Mouse (Mus musculus): ENCODE measurements at regions not wholly inside any gene's neighbourhood (a gene's known extent, or its start where the extent isn't known, plus 50 kb on each side); places are given as distances from the start of the nearest gene placed in this dataset.

DNA sequence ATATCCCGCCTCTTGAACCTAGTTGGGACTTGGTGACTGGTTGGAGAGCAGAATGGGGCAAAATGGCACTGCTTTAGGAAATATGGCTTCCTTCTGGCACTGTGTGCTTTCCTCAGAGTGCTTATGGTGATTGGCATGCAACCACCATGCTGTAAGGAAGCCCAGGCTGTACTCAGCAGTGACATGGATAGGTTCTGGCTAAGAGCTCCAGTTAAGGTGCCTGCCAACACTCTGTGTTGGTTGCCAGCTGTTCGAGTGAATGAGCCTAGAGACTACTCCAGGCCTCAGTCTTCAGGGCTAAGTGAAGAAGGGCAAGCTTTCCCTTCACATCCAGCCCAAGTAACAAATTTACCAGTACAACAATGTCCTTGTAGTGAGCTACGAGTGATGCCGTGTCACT, 301.9 kb downstream of the Otol1 start:
- Histone ChIP-seq H3K4me2 (ENCODE audit: low read length) (no peak overlapping the region), H3K4me3 (ENCODE audit: low read length) (no peak overlapping the region), H3K9ac (ENCODE audit: low read depth, low read length) (no peak overlapping the region), H3K27ac (ENCODE audit: low read depth, low read length) (no peak overlapping the region), H3K36me3 (ENCODE audit: control insufficient read depth, insufficient read depth, low read length) (no peaks in the 10 kb centered on the region), H3K27me3 (replicated peaks; ENCODE audit: control insufficient read depth, insufficient read depth, low read length) (no peaks in the 10 kb centered on the region), H3K9me3 (ENCODE audit: control insufficient read depth, low read length) (no peaks in the 10 kb centered on the region), H3K4me1 (ENCODE audit: control insufficient read depth, insufficient read depth, low read depth, low read length) (no peaks in the 10 kb centered on the region)
- peak; percentile 68 for ATAC-seq
- 66% methylated on average over 4 of the region's 4 CpGs for WGBS

DNA sequence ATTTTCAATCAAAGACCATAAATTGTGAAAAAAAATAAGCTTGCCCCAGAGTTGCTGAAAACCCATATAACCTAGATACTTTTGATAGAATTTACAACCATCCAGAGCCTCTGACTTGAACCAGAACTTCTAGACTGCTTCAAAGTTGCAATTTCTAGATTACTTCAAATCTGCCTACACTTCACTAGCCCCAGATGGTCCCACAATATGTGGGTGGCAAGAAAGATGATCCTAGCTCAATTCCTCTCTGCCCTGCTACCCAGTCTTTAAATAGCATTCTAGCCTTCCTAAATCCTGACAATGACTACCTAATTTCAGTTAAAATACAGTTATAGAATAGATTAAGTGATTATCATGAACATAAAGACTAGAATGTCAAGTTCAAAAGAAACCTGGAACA, 303.6 kb downstream of the Otol1 start:
- Histone ChIP-seq H3K9ac (ENCODE audit: low read depth, low read length) (no peak overlapping the region), H3K9me3 (ENCODE audit: control insufficient read depth, low read length) (no peaks in the 10 kb centered on the region), H3K4me2 (ENCODE audit: low read length) (no peak overlapping the region), H3K4me3 (ENCODE audit: low read length) (no peak overlapping the region), H3K27me3 (replicated peaks; ENCODE audit: control insufficient read depth, insufficient read depth, low read length) (no peaks in the 10 kb centered on the region), H3K36me3 (ENCODE audit: control insufficient read depth, insufficient read depth, low read length) (no peaks in the 10 kb centered on the region), H3K4me1 (ENCODE audit: control insufficient read depth, insufficient read depth, low read depth, low read length) (no peaks in the 10 kb centered on the region), H3K27ac (ENCODE audit: low read depth, low read length) (no peak overlapping the region)
- ATAC-seq = no peak

DNA sequence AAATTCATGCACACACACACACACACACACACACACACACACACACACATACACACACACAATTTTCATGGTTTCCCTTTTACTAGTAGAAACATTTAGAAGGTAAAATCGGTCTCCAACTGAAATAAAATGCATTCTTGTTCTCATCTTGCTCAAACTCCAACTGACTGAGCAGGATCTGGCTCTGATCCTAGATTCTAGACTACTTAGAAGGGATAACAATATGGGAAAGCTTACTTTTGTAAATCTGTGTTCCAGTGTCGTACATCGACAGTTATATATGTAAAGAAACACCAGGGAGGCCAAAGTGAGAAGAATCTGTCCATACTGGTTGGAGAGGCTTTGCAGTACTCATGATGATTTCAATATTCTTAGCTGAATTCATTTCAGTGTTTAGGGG, 304.6 kb downstream of the Otol1 start:
- no peak for ATAC-seq
- 81% methylated on average over 3 of the region's 3 CpGs for WGBS
- Histone ChIP-seq H3K4me3 (ENCODE audit: low read length) (no peak overlapping the region), H3K36me3 (ENCODE audit: control insufficient read depth, insufficient read depth, low read length) (no peaks in the 10 kb centered on the region), H3K27me3 (replicated peaks; ENCODE audit: control insufficient read depth, insufficient read depth, low read length) (no peaks in the 10 kb centered on the region), H3K9ac (ENCODE audit: low read depth, low read length) (no peak overlapping the region), H3K27ac (ENCODE audit: low read depth, low read length) (no peak overlapping the region), H3K4me2 (ENCODE audit: low read length) (no peak overlapping the region), H3K9me3 (ENCODE audit: control insufficient read depth, low read length) (no peaks in the 10 kb centered on the region), H3K4me1 (ENCODE audit: control insufficient read depth, insufficient read depth, low read depth, low read length) (no peaks in the 10 kb centered on the region)

DNA sequence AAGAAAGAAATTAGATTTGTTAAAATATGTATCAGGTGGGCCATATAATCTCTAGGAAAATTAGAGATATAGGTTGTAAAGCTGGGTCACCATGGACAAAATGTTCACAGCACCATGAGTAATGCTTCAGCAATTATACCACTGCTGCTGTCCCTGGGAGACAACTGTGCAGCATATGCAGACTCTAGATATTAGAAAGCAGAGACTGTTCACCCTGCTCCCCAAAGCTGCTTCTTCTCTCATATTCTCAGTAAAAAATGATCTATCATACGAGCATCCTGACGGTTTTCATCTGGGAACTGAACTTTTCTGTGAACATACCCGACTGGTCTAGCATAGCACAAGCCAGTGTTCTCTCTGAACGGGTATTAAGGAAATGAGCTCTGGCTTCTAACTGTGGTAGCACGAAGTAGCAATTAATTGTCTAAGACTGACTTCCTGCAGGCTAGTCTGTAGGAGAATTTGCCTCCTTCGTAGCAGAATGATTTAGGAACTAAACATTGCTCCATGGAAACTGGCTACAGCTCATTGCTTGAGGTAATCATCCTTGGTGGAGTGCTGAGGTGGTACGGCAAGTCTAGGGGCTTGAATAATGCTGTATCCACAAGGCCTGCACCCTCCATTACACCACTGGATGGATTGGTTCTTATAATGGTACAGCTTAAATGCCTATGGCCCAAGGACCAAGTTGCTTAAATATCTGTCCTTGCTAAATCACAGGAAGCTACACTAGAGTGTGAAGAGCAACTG, 305.9 kb downstream of the Otol1 start:
- WGBS = 60% methylated on average over 7 of the region's 7 CpGs
- Histone ChIP-seq H3K4me3 (ENCODE audit: low read length) (no peak overlapping the region), H3K9ac (ENCODE audit: low read depth, low read length) (no peak overlapping the region), H3K4me1 (ENCODE audit: control insufficient read depth, insufficient read depth, low read depth, low read length) (no peaks in the 10 kb centered on the region), H3K36me3 (ENCODE audit: control insufficient read depth, insufficient read depth, low read length) (no peaks in the 10 kb centered on the region), H3K27ac (ENCODE audit: low read depth, low read length) (no peak overlapping the region), H3K9me3 (ENCODE audit: control insufficient read depth, low read length) (no peaks in the 10 kb centered on the region), H3K4me2 (ENCODE audit: low read length) (no peak overlapping the region), H3K27me3 (replicated peaks; ENCODE audit: control insufficient read depth, insufficient read depth, low read length) (no peaks in the 10 kb centered on the region)
- peak; percentile 81 for ATAC-seq

DNA sequence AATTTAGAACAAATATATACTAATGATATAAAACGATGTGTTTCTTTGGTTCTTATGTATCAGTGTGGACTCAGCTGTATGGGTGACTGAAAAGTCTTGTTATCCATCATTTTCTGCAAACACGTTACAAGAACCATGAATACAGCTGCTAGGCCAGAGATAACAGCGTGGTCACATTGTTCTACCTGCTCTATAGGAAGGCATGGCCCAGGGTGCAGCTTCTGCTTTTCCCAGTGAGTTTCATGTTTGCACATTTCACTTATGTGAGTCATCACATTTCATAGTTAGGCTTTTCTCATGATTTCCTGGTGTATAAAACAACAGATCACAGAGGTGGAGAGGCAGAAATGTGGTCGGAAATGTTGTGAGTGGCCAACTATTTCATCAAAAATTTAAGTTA, 306.8 kb downstream of the Otol1 start:
- ATAC-seq = no peak
- H3K36me3 ChIP-seq (ENCODE audit: control insufficient read depth, insufficient read depth, low read length) = no peaks in the 10 kb centered on the region
- H3K9me3 ChIP-seq (ENCODE audit: control insufficient read depth, low read length) = no peaks in the 10 kb centered on the region
- H3K4me1 ChIP-seq (ENCODE audit: control insufficient read depth, insufficient read depth, low read depth, low read length) = no peaks in the 10 kb centered on the region
- H3K4me3 ChIP-seq (ENCODE audit: low read length) = no peak overlapping the region
- H3K9ac ChIP-seq (ENCODE audit: low read depth, low read length) = no peak overlapping the region
- H3K27ac ChIP-seq (ENCODE audit: low read depth, low read length) = no peak overlapping the region
- H3K4me2 ChIP-seq (ENCODE audit: low read length) = no peak overlapping the region
- H3K27me3 ChIP-seq (replicated peaks; ENCODE audit: control insufficient read depth, insufficient read depth, low read length) = no peaks in the 10 kb centered on the region
- 87% methylated on average over 4 of the region's 4 CpGs for WGBS

DNA sequence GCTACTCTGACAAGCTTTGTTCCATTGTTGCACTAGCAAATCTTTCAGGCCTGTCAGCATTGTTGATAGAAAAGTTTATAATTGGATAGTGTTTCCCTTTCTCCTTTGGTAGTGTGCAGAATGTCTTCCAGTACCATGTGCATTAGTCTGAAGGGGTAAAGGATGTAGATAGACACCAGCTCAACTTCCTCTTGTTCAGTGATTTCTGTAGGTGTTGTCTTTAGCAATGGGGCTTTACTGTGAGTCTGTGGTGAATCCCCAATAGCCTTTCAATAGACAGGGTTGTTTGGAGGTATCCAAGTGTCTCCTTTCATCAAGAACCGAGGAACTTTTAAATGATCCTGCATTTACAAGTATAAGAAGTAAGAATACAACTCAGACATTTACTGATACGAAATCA, 311.0 kb downstream of the Otol1 start:
- WGBS = 95% methylated on average over 2 of the region's 2 CpGs
- H3K4me3 ChIP-seq (ENCODE audit: low read length) = no peak overlapping the region
- no peak for ATAC-seq

DNA sequence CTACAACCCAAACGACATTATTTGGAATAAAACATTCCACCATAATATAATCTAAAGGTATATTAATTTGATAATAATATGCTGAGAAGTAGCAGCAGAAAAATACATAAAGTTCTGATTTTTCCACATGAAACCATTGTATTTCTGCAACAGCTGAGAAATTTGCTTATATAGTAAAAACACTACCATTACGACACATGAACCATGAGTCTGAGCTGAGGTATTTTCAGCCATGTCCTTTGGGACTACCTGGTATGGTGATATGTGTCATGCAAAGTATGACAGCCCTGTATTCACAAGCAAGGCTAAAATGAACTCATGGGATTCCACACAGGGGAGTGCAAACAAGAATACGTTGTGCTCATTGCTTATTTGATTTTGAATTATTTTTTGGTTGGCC, 311.7 kb downstream of the Otol1 start:
- H3K27me3 ChIP-seq (replicated peaks; ENCODE audit: control insufficient read depth, insufficient read depth, low read length) = no peaks in the 10 kb centered on the region
- H3K9me3 ChIP-seq (ENCODE audit: control insufficient read depth, low read length) = no peaks in the 10 kb centered on the region
- no peak overlapping the region for H3K27ac ChIP-seq (ENCODE audit: low read depth, low read length)
- H3K4me3 ChIP-seq (ENCODE audit: low read length) = no peak overlapping the region
- H3K36me3 ChIP-seq (ENCODE audit: control insufficient read depth, insufficient read depth, low read length) = no peaks in the 10 kb centered on the region
- no peak for ATAC-seq
- no peak overlapping the region for H3K9ac ChIP-seq (ENCODE audit: low read depth, low read length)
- whole genome bisulfite sequencing = 86% methylated on average over 3 of the region's 3 CpGs
- H3K4me1 ChIP-seq (ENCODE audit: control insufficient read depth, insufficient read depth, low read depth, low read length) = no peaks in the 10 kb centered on the region
- no peak overlapping the region for H3K4me2 ChIP-seq (ENCODE audit: low read length)

More for the DNA sequence above, 311.0 kb downstream of the Otol1 start:
- Histone ChIP-seq H3K9me3 (ENCODE audit: control insufficient read depth, low read length) (no peaks in the 10 kb centered on the region), H3K27ac (ENCODE audit: low read depth, low read length) (no peak overlapping the region), H3K4me2 (ENCODE audit: low read length) (no peak overlapping the region), H3K27me3 (replicated peaks; ENCODE audit: control insufficient read depth, insufficient read depth, low read length) (no peaks in the 10 kb centered on the region), H3K4me1 (ENCODE audit: control insufficient read depth, insufficient read depth, low read depth, low read length) (no peaks in the 10 kb centered on the region), H3K36me3 (ENCODE audit: control insufficient read depth, insufficient read depth, low read length) (no peaks in the 10 kb centered on the region), H3K9ac (ENCODE audit: low read depth, low read length) (no peak overlapping the region)

DNA sequence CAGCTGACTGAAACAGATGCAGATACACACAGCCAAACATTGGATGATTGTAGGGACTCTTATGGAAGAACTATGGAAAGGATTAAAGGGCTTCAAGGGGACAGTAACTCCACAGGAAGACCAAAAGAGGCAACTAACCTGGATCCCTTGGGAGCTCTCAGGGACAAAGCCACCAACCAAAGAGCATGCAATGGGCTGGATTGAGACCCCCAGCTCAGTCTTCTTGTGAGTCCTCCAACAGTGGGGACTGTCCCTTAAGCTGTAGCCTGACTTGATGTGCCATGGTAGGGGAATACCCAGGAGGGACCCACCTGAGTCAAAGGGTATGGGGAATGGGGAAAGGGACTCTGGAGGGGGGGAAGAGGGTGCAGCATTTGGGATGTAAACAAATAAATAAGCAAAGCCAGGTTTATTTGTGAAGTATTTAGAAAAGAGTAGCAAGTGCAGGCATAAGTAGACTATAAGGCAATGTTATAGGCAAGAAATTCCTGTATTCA, 313.8 kb downstream of the Otol1 start:
- H3K27ac ChIP-seq (ENCODE audit: low read depth, low read length) = no peak overlapping the region
- H3K9me3 ChIP-seq (ENCODE audit: control insufficient read depth, low read length) = no peaks in the 10 kb centered on the region
- H3K36me3 ChIP-seq (ENCODE audit: control insufficient read depth, insufficient read depth, low read length) = no peaks in the 10 kb centered on the region
- H3K4me2 ChIP-seq (ENCODE audit: low read length) = no peak overlapping the region
- H3K27me3 ChIP-seq (replicated peaks; ENCODE audit: control insufficient read depth, insufficient read depth, low read length) = no peaks in the 10 kb centered on the region
- H3K4me1 ChIP-seq (ENCODE audit: control insufficient read depth, insufficient read depth, low read depth, low read length) = no peaks in the 10 kb centered on the region
- H3K9ac ChIP-seq (ENCODE audit: low read depth, low read length) = no peak overlapping the region
- no peak for ATAC-seq
- no peak overlapping the region for H3K4me3 ChIP-seq (ENCODE audit: low read length)

DNA sequence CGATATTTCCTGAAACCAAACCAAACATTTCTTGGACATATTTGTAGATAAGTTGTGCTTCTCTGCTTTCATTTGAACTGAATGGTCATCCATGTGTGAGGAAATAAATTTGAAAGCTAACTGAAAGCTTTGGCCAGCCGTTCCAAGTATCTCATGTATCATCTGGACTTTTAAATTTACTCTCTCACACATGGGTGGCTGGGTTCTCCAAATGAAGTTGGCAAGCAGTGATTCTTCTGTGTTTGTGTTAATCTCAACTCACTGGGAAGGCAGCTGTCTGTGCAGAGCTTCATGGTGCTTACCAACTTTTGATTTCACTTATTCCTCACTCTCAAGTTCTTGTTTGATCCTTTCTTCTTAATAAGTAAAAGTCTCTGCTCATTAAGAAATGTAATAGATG, 317.3 kb downstream of the Otol1 start:
- no peak overlapping the region for H3K4me3 ChIP-seq (ENCODE audit: low read length)
- H3K9me3 ChIP-seq (ENCODE audit: control insufficient read depth, low read length) = no peaks in the 10 kb centered on the region
- no peak for ATAC-seq
- H3K9ac ChIP-seq (ENCODE audit: low read depth, low read length) = no peak overlapping the region
- H3K4me1 ChIP-seq (ENCODE audit: control insufficient read depth, insufficient read depth, low read depth, low read length) = no peaks in the 10 kb centered on the region
- 72% methylated on average over 2 of the region's 2 CpGs for WGBS
- H3K36me3 ChIP-seq (ENCODE audit: control insufficient read depth, insufficient read depth, low read length) = no peaks in the 10 kb centered on the region
- no peaks in the 10 kb centered on the region for H3K27me3 ChIP-seq (replicated peaks; ENCODE audit: control insufficient read depth, insufficient read depth, low read length)
- H3K27ac ChIP-seq (ENCODE audit: low read depth, low read length) = no peak overlapping the region
- no peak overlapping the region for H3K4me2 ChIP-seq (ENCODE audit: low read length)
